Mouse (Mus musculus) C2C12 (cell line): ENCODE data around the gene Fam131c. TPM values are rescaled to one million over a fixed set of nuclear protein-coding genes. Genes with fewer than 3 reads are reported as not detected.

Experiments used
- H3K27me3 ChIP-seq: one replicate; pipeline ENCODE4 v1.6.1; 2011; ENCODE audit not compliant: control insufficient read depth, insufficient read depth, insufficient read length
- H3K36me3 ChIP-seq: one replicate; pipeline ENCODE4 v1.6.1; 2011; ENCODE audit not compliant: control insufficient read depth, insufficient read depth
- H3K4me3 ChIP-seq: one replicate; pipeline ENCODE4 v1.5.1; 2011; ENCODE audit warnings: mild to moderate bottlenecking, control low read depth; ENCODE audit not compliant: poor library complexity, insufficient read depth, severe bottlenecking
- H3K79me2 ChIP-seq: one replicate; pipeline ENCODE4 v1.6.1; 2011; ENCODE audit not compliant: control insufficient read depth, insufficient read depth
- H3K79me3 ChIP-seq: one replicate; pipeline ENCODE4 v1.6.1; 2011; ENCODE audit warnings: low read depth, control low read depth
- H3ac ChIP-seq: one replicate; pipeline ENCODE3; 2011; ENCODE audit warnings: low read depth; ENCODE audit not compliant: control insufficient read depth, insufficient read length
- CEBPB ChIP-seq: IDR thresholded peaks from one replicate; pipeline ENCODE4 v1.6.1; 2011; ENCODE audit warnings: low read depth, mild to moderate bottlenecking, control low read depth, moderate library complexity
- CTCF ChIP-seq: IDR thresholded peaks from one replicate; pipeline ENCODE4 v1.5.1; 2011; ENCODE audit not compliant: control insufficient read depth, insufficient read depth, insufficient read length
- FOSL1 ChIP-seq: IDR thresholded peaks from one replicate; pipeline ENCODE4 v1.8.0; 2011; ENCODE audit warnings: mild to moderate bottlenecking, low read length; ENCODE audit not compliant: poor library complexity, insufficient read depth, severe bottlenecking
- MAX ChIP-seq: IDR thresholded peaks from one replicate; pipeline ENCODE4 v1.6.1; 2011; ENCODE audit warnings: mild to moderate bottlenecking, control low read depth
- MYOD1 ChIP-seq: IDR thresholded peaks from one replicate; pipeline ENCODE4 v1.6.1; 2011; ENCODE audit warnings: low read depth; ENCODE audit not compliant: control insufficient read depth, insufficient read length
- MYOG ChIP-seq: IDR thresholded peaks from one replicate; pipeline ENCODE4 v1.6.1; 2011; ENCODE audit not compliant: control insufficient read depth, insufficient read length; ENCODE audit errors: extremely low read depth
- USF1 ChIP-seq: IDR thresholded peaks from one replicate; pipeline ENCODE4 v1.6.1; 2011; ENCODE audit warnings: low read depth, mild to moderate bottlenecking, control low read depth, moderate library complexity
- polyA plus RNA-seq: library from polyadenylated mRNA; unstranded; fragments of >200 nt; fragmentation: generic; extraction: Trizol; gene quantifications from one replicate; pipeline ENCODE4 v1.2.1, GENCODE M21; 2012; ENCODE audit warnings: missing spikeins

Fam131c gene
- polyA plus RNA-seq, 1 experiment = 1.9 TPM

DNA sequence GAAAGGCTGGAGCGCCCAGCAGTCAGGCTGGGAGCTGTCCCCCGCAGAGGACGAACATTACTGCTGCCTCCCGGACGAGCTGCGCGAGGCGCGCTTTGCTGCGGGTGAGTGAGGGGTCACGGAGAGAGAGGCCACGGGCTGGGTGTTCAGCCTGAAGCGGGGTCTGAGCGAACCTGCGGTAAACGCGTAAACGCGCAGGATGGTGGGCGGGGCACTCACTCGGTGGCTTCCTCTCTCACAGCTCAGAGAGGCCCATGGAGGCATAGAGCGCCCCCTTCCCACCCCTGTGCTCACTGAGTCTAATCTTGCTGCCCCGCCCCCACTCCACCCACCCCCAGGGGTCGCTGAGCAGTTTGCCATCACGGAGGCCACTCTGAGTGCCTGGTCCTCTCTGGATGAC is 14.4 kb downstream of the Fam131c start:
- TF ChIP-seq USF1 (no peak), MYOD1 (no peak), MYOG (no peak), FOSL1 (no peak), CEBPB (no peak), CTCF (no peak), MAX (no peak)
- no peaks in the 10 kb centered on the region for H3K36me3 ChIP-seq
- H3K79me2 ChIP-seq = no peaks in the 10 kb centered on the region
- peaks cover 11% of the 10 kb centered on the region for H3K27me3 ChIP-seq
- H3K79me3 ChIP-seq = no peaks in the 10 kb centered on the region
- no peak overlapping the region for H3ac ChIP-seq
- H3K4me3 ChIP-seq = no peak overlapping the region

DNA sequence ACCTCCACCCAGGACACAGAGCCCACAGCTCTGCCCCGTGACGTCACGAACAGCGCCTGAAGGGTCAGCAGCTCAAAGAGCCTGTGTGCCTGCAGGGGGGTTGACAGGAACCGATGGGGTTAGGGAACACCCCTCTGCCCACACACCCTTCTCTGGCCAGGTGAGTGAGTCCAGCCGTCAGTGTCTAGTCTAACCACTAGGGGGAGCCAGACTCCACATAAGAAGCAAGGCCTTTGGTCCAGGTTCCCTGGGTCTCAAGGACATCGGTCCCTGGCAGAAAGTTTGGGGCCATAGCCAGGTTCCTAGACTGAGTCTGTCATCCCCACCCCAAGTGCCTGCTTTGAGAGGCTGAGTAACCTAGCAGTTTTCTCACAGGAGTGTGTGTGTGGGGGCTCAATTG is 17.3 kb downstream of the Fam131c start:
- peaks cover 11% of the 10 kb centered on the region for H3K27me3 ChIP-seq
- no peak for TF ChIP-seq MAX
- TF ChIP-seq USF1 = no peak
- peak; percentile 81 for TF ChIP-seq CTCF
- no peaks in the 10 kb centered on the region for H3K79me3 ChIP-seq
- H3K79me2 ChIP-seq = no peaks in the 10 kb centered on the region
- H3ac ChIP-seq = no peak overlapping the region
- H3K36me3 ChIP-seq = no peaks in the 10 kb centered on the region
- no peak overlapping the region for H3K4me3 ChIP-seq

DNA sequence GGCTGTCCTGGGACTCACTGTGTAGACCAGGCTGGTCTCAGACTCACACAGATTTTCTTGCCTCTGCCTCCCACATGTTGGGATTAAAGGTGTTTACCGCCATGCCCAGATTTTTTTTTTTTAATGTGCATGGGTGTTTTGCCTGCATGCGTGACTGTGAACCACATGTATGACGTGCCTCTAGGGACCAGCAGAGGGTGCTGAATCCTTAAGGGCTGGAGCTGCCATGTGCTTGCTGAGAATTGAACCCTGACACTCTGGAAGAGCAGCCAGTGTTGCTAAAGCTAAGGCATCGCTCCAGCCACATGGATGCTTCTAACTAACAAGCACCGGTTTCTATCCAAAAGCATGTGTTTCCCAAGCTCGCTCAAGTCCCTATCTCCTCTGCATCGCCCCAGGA is 18.1 kb downstream of the Fam131c start:
- H3K27me3 ChIP-seq = peaks cover 11% of the 10 kb centered on the region

DNA sequence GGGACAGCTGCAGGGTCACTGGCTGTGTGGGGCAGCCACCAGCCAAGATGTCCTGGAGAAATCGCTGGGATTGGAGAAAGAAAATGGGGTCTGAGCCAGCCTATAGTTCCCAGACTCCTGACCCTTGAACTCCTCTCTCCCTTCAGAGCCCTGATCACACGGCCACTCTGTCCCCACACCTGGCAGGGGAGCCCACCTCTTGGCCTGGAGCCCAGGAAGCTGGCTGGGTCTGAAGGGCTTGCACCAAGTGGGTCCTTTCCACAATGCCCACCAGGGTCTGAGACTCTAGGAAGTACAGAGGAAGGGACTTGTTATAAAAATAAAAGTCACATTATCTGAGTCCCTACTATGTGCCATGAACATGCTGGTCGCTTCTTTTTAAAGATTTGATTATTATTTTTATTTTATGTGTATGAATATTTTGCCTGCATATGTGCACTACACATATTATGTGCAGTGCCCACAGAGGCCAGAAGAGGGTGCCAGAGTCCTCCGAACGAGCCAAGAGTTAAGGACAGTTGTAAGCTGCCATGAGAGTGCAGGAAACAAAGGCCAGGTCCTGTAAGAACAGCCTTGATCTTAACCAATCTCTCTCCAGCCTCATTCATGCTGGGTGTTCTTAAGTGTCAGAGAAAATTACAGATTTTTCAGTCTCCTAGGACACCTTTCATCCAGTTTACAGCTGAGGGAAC is 19.2 kb downstream of the Fam131c start:
- Histone ChIP-seq H3K27me3 (peaks cover 8% of the 10 kb centered on the region), H3K79me3 (no peaks in the 10 kb centered on the region), H3K79me2 (no peaks in the 10 kb centered on the region), H3K4me3 (no peak overlapping the region), H3ac (no peak overlapping the region), H3K36me3 (no peaks in the 10 kb centered on the region)
- TF ChIP-seq MYOG (no peak), FOSL1 (no peak), MAX (no peak), MYOD1 (no peak), USF1 (no peak), CTCF (peak; percentile 37), CEBPB (no peak)

More for the DNA sequence above, 18.1 kb downstream of the Fam131c start:
- Histone ChIP-seq H3ac (no peak overlapping the region), H3K36me3 (no peaks in the 10 kb centered on the region), H3K79me3 (no peaks in the 10 kb centered on the region), H3K79me2 (no peaks in the 10 kb centered on the region), H3K4me3 (no peak overlapping the region)
- TF ChIP-seq MAX (no peak), USF1 (no peak), MYOG (no peak), CTCF (no peak), CEBPB (no peak), MYOD1 (no peak), FOSL1 (no peak)

GRCm38 (mm10) chr4:141387933-141388332 is 19.9 kb downstream of the Fam131c start:
- H3K36me3 ChIP-seq = no peaks in the 10 kb centered on the region
- no peak overlapping the region for H3ac ChIP-seq
- H3K27me3 ChIP-seq = peaks cover 8% of the 10 kb centered on the region
- H3K79me3 ChIP-seq = no peaks in the 10 kb centered on the region
- no peak for TF ChIP-seq MYOD1
- TF ChIP-seq CTCF = no peak
- no peak for TF ChIP-seq CEBPB
- no peak for TF ChIP-seq MAX
- TF ChIP-seq FOSL1 = no peak
- no peak overlapping the region for H3K4me3 ChIP-seq
- H3K79me2 ChIP-seq = no peaks in the 10 kb centered on the region

- H3K4me3 ChIP-seq = no peak overlapping the region
- no peak overlapping the region for H3ac ChIP-seq
- TF ChIP-seq MYOD1 = no peak
- TF ChIP-seq USF1 = no peak
- no peak for TF ChIP-seq MYOG
- TF ChIP-seq FOSL1 = no peak
- TF ChIP-seq MAX = no peak
- no peak for TF ChIP-seq CEBPB
- TF ChIP-seq CTCF = no peak
- no peaks in the 10 kb centered on the region for H3K27me3 ChIP-seq
- H3K79me3 ChIP-seq = no peaks in the 10 kb centered on the region
- no peaks in the 10 kb centered on the region for H3K79me2 ChIP-seq
- H3K36me3 ChIP-seq = no peaks in the 10 kb centered on the region
These were observed 21.5 kb downstream of the Fam131c start for GRCm38 (mm10) chr4:141389366-141390150.
